Mouse (Mus musculus) heart, embryonic 14.5 days (tissue): ENCODE measurements around the gene Rora. TPM values are rescaled to one million over a fixed set of nuclear protein-coding genes. Genes with fewer than 3 reads are reported as not detected.

Experiments used
- ATAC-seq: fragments of 200-750 bp; cut with Nextera tagmentation; 2 replicates; pipeline ENCODE4 v1.8.0; 2017; ENCODE audit warnings: low read depth, moderate TSS enrichment; ENCODE audit not compliant: insufficient number of reproducible peaks, insufficient read depth, low FRiP score
- H3K27ac ChIP-seq, 2 experiments: fragments of 200-500 bp in 1 of 2; fragments of 300-500 bp in 1 of 2; sonication (generic) in 1 of 2; replicated peaks in 1 of 2; 2 replicates each; pipeline ENCODE4 v1.5.1; 2012 to 2014; ENCODE audit warnings: low read depth in 2 of 2, low read length in 2 of 2, control low read depth in 1 of 2, mild to moderate bottlenecking in 1 of 2, mixed read lengths in 1 of 2; ENCODE audit not compliant: control insufficient read depth in 1 of 2, insufficient read depth in 1 of 2
- H3K27me3 ChIP-seq: fragments of 300-500 bp; sonication (generic); 2 replicates; pipeline ENCODE4 v1.6.1; 2014; ENCODE audit warnings: mild to moderate bottlenecking, low read length, control low read depth; ENCODE audit not compliant: control insufficient read depth, insufficient read depth
- H3K36me3 ChIP-seq: fragments of 300-500 bp; sonication (generic); 2 replicates; pipeline ENCODE4 v1.6.1; 2014; ENCODE audit warnings: mild to moderate bottlenecking, control low read depth, low read length, mixed read lengths; ENCODE audit not compliant: control insufficient read depth, insufficient read depth
- H3K4me1 ChIP-seq, 2 experiments: fragments of 200-500 bp in 1 of 2; fragments of 300-500 bp in 1 of 2; sonication (generic) in 1 of 2; 2 replicates each; pipeline ENCODE4 v1.6.1; 2012 to 2014; ENCODE audit warnings: low read length in 2 of 2, control low read depth in 1 of 2, mixed read lengths in 1 of 2; ENCODE audit not compliant: control insufficient read depth in 2 of 2, insufficient read depth in 2 of 2
- H3K4me2 ChIP-seq: fragments of 300-500 bp; sonication (generic); 2 replicates; pipeline ENCODE4 v1.6.1; 2014; ENCODE audit warnings: mild to moderate bottlenecking, low read length
- H3K4me3 ChIP-seq, 2 experiments: fragments of 200-500 bp in 1 of 2; fragments of 300-500 bp in 1 of 2; sonication (generic) in 1 of 2; 2 replicates each; pipeline ENCODE4 v1.5.1; 2012 to 2014; ENCODE audit warnings: low read length in 2 of 2, mild to moderate bottlenecking in 2 of 2, control low read depth in 1 of 2, low read depth in 1 of 2, moderate library complexity in 1 of 2; ENCODE audit not compliant: control insufficient read depth in 1 of 2, insufficient read depth in 1 of 2
- H3K9ac ChIP-seq: fragments of 300-500 bp; sonication (generic); 2 replicates; pipeline ENCODE4 v1.6.1; 2014; ENCODE audit warnings: mild to moderate bottlenecking, low read length
- H3K9me3 ChIP-seq: fragments of 300-500 bp; sonication (generic); 2 replicates; pipeline ENCODE4 v1.6.1; 2016; ENCODE audit warnings: low read length, control low read depth; ENCODE audit not compliant: control insufficient read depth
- WGBS: fragments of 180-500 bp; shearing (Covaris S2); extraction: QIAGEN DNeasy Blood & Tissue Kit; methylation state at CpG from one replicate; pipeline ENCODE4 v1.1.7; 2014; 5-methylcytosine and 5-hydroxymethylcytosine counted together
- polyA plus RNA-seq: library from polyadenylated mRNA; unstranded; fragments of >200 nt; fragmentation: Nextera tagmentation; extraction: Ambion mirVana; gene quantifications from 2 replicates; pipeline ENCODE4 v1.2.1, GENCODE M21; 2014

Rora gene
- polyA plus RNA-seq, 1 experiment from 2014 or later: 6.9 TPM

DNA sequence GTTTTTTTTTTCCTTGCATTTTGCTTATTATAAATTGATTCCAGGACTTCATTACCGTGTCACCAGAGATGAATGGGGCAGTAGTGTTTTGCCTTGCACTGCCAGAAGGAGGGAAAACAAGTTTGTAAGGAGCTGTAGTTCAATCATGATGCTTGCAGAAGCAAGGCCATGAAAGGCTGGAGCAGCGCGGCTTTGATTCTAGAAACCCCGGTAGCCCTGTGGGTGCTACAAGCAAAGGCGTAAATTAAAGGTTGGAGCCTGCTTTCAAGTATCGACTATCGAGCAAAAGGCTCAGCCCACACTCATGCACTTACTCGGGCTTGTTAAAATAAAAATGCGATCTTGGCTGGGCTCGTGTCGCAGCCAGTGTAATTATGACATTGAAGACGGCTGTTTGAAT lies 656.9 kb downstream of the Rora start:
- H3K4me3 ChIP-seq: no peak overlapping the region

GRCm38 (mm10) chr9:69313297-69313696 lies 659.7 kb downstream of the Rora start:
- no peak overlapping the region for H3K9ac ChIP-seq
- ATAC-seq: no peak
- H3K27me3 ChIP-seq: no peaks in the 10 kb centered on the region
- H3K9me3 ChIP-seq: no peaks in the 10 kb centered on the region
- WGBS: 80% methylated on average over 3 of the region's 3 CpGs
- H3K4me2 ChIP-seq: no peak overlapping the region
- H3K4me3 ChIP-seq: no peak overlapping the region
- no peak overlapping the region for H3K27ac ChIP-seq
- H3K36me3 ChIP-seq: no peaks in the 10 kb centered on the region
- peaks cover 5 to 22% of the 10 kb centered on the region in 2 experiments for H3K4me1 ChIP-seq

More for the DNA sequence above, 656.9 kb downstream of the Rora start:
- Histone ChIP-seq H3K4me2 (no peak overlapping the region), H3K4me1 (peaks cover 9 to 13% of the 10 kb centered on the region in 2 experiments), H3K9ac (no peak overlapping the region), H3K9me3 (no peaks in the 10 kb centered on the region), H3K36me3 (no peaks in the 10 kb centered on the region), H3K27me3 (no peaks in the 10 kb centered on the region), H3K27ac (no peak overlapping the region)
- WGBS: 53% methylated on average over 12 of the region's 12 CpGs
- ATAC-seq: no peak

GRCm38 (mm10) chr9:69314451-69315210 lies 661.0 kb downstream of the Rora start:
- no peak overlapping the region for H3K4me2 ChIP-seq
- no peaks in the 10 kb centered on the region for H3K27me3 ChIP-seq
- H3K9me3 ChIP-seq: no peaks in the 10 kb centered on the region
- no peak for ATAC-seq
- no peak overlapping the region for H3K27ac ChIP-seq
- 52% methylated on average over 9 of the region's 9 CpGs for WGBS
- no peaks in the 10 kb centered on the region for H3K36me3 ChIP-seq
- peaks cover 5 to 25% of the 10 kb centered on the region in 2 experiments for H3K4me1 ChIP-seq
- no peak overlapping the region for H3K9ac ChIP-seq
- no peak overlapping the region for H3K4me3 ChIP-seq

DNA sequence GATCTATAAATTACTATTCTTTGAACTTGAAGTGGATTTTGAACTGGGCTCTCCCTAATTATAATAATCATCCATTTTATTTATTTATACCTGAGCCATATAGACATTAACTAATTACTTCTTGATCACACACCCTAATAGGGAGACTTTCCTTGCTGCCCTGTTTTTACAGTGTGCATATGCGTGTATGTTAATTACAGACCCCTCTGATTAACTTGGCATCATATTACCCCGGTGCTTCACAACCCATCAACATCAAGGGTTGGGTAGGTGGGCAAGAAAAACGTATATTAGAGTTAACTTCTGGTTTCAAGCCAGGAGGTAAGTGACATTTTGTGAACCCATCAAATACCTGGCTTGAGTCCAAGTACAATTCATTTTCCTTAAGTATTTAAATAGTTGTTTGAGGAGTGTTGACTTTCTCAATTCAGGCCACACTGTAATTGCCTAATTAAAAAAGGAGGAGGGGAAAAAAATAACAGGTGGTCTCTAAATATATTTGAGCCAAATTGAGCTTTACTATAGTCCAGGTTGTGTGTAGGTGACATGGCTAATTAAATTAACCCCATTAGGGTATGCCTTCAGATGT lies 664.0 kb downstream of the Rora start:
- H3K9me3 ChIP-seq: no peaks in the 10 kb centered on the region
- no peak overlapping the region for H3K9ac ChIP-seq
- H3K4me2 ChIP-seq: no peak overlapping the region
- no peak overlapping the region for H3K27ac ChIP-seq
- WGBS: 65% methylated on average over 3 of the region's 3 CpGs
- H3K36me3 ChIP-seq: no peaks in the 10 kb centered on the region
- ATAC-seq: no peak
- peaks cover 8 to 32% of the 10 kb centered on the region in 2 experiments for H3K4me1 ChIP-seq
- no peak overlapping the region for H3K4me3 ChIP-seq
- no peaks in the 10 kb centered on the region for H3K27me3 ChIP-seq

GRCm38 (mm10) chr9:69319434-69319833 lies 665.8 kb downstream of the Rora start:
- ATAC-seq: no peak
- 85% methylated on average over 6 of the region's 6 CpGs for WGBS
- Histone ChIP-seq H3K4me2 (no peak overlapping the region), H3K9me3 (no peaks in the 10 kb centered on the region), H3K9ac (no peak overlapping the region), H3K27me3 (no peaks in the 10 kb centered on the region), H3K4me3 (no peak overlapping the region), H3K4me1 (peaks cover 13 to 44% of the 10 kb centered on the region in 2 experiments), H3K36me3 (no peaks in the 10 kb centered on the region), H3K27ac (no peak overlapping the region)

GRCm38 (mm10) chr9:69319913-69320634 lies 666.5 kb downstream of the Rora start:
- Histone ChIP-seq H3K27me3 (no peaks in the 10 kb centered on the region), H3K9ac (no peak overlapping the region), H3K36me3 (no peaks in the 10 kb centered on the region), H3K4me2 (no peak overlapping the region), H3K4me1 (peaks cover 10 to 37% of the 10 kb centered on the region in 2 experiments), H3K27ac (no peak overlapping the region), H3K4me3 (no peak overlapping the region), H3K9me3 (no peaks in the 10 kb centered on the region)
- no peak for ATAC-seq
- 48% methylated on average over 10 of the region's 10 CpGs for WGBS

DNA sequence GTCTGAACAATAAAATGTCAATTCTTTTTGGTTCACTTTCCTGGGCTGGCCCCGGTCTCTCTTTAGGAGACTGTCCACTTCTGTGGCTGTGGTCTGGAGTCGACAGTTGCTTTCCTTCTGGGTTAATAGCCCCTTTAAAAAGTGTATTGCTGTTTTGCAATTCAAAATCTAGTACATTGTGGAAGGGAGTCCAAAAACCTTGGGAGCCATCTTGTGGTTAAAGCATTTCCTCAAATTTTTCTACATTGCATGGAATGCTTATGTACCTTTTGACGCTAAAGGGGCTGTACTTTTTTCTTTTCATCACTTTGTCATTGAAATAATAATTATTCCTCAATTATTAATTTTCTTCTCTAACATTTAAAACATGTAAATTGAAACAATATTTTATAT lies 667.0 kb downstream of the Rora start:
- Histone ChIP-seq H3K27me3 (no peaks in the 10 kb centered on the region), H3K9ac (no peak overlapping the region)
- no peak for ATAC-seq

More for the DNA sequence above, 667.0 kb downstream of the Rora start:
- Histone ChIP-seq H3K4me1 (peaks cover 8 to 37% of the 10 kb centered on the region in 2 experiments), H3K4me2 (no peak overlapping the region), H3K27ac (no peak overlapping the region), H3K36me3 (no peaks in the 10 kb centered on the region), H3K4me3 (no peak overlapping the region), H3K9me3 (no peaks in the 10 kb centered on the region)
- 61% methylated on average over 3 of the region's 3 CpGs for WGBS
